Mouse (Mus musculus) heart, embryonic 11.5 days (tissue): ENCODE results near the gene B3gnt7. TPM values are rescaled to one million over a fixed set of nuclear protein-coding genes. Genes with fewer than 3 reads are reported as not detected.

Source experiments
- ATAC-seq: fragments of 200-750 bp; cut with Nextera tagmentation; replicated peaks from 2 replicates; pipeline ENCODE4 v1.8.0; 2017; ENCODE audit warnings: moderate library complexity; ENCODE audit not compliant: insufficient number of reproducible peaks, low FRiP score, low TSS enrichment
- H3K27ac ChIP-seq: fragments of 300-500 bp; sonication (generic); 2 replicates; pipeline ENCODE4 v1.5.1; 2014; ENCODE audit warnings: mild to moderate bottlenecking, low read depth, low read length
- H3K27me3 ChIP-seq: fragments of 300-500 bp; sonication (generic); 2 replicates; pipeline ENCODE4 v1.6.1; 2014; ENCODE audit warnings: mild to moderate bottlenecking, low read length, mixed read lengths; ENCODE audit not compliant: control insufficient read depth, insufficient read depth
- H3K36me3 ChIP-seq: fragments of 300-500 bp; sonication (generic); 2 replicates; pipeline ENCODE4 v1.6.1; 2014; ENCODE audit warnings: mild to moderate bottlenecking, low read length, moderate library complexity, mixed read lengths; ENCODE audit not compliant: control insufficient read depth, insufficient read depth
- H3K4me1 ChIP-seq: fragments of 300-500 bp; sonication (generic); 2 replicates; pipeline ENCODE4 v1.6.1; 2014; ENCODE audit warnings: low read length; ENCODE audit not compliant: control insufficient read depth, insufficient read depth
- H3K4me2 ChIP-seq: fragments of 300-500 bp; sonication (generic); 2 replicates; pipeline ENCODE4 v1.6.1; 2014; ENCODE audit warnings: mild to moderate bottlenecking, moderate library complexity
- H3K4me3 ChIP-seq: fragments of 300-500 bp; sonication (generic); 2 replicates; pipeline ENCODE4 v1.5.1; 2014; ENCODE audit warnings: low read depth, low read length
- H3K9ac ChIP-seq: fragments of 300-500 bp; sonication (generic); 2 replicates; pipeline ENCODE4 v1.6.1; 2014; ENCODE audit warnings: mild to moderate bottlenecking, low read depth, low read length, moderate library complexity
- H3K9me3 ChIP-seq: fragments of 300-500 bp; sonication (generic); replicated peaks from 2 replicates; pipeline ENCODE4 v1.6.1; 2016; ENCODE audit warnings: low read length; ENCODE audit not compliant: control insufficient read depth
- WGBS: fragments of 180-500 bp; shearing (Covaris S2); extraction: QIAGEN DNeasy Blood & Tissue Kit; methylation state at CpG from one replicate; pipeline ENCODE4 v1.1.7; 2014; ENCODE audit not compliant: insufficient replicate concordance; 5-methylcytosine and 5-hydroxymethylcytosine counted together
- polyA plus RNA-seq: library from polyadenylated mRNA; unstranded; fragments of >200 nt; fragmentation: Nextera tagmentation; extraction: Ambion mirVana; gene quantifications from 2 replicates; pipeline ENCODE4 v1.2.1, GENCODE M21; 2014

B3gnt7 gene
- polyA plus RNA-seq, 1 experiment from 2014 or later: 7.0 TPM

DNA sequence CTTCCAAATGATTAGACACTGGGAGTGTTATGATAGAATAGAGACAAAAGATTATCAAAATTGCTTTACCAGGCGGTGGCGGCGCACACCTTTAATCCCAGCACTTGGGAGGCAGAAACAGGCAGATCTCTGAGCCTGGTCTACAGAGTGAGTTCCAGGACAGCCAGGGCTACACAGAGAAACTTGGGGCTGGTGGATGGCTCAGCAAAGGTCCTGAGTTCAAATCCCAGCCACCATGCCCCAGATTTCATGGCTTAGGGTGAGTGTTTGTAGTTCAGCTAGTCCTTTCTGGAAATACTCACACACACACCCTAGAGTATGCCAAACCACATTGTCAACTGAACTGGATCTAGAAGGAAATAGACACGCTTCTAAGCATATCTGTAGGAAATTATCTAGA lies 42.4 kb downstream of the B3gnt7 start:
- H3K27me3 ChIP-seq: no peaks in the 10 kb centered on the region
- peaks cover 15% of the 10 kb centered on the region for H3K36me3 ChIP-seq
- H3K4me2 ChIP-seq: no peak overlapping the region
- no peak overlapping the region for H3K4me3 ChIP-seq
- H3K9ac ChIP-seq: no peak overlapping the region
- no peak overlapping the region for H3K27ac ChIP-seq
- no peaks in the 10 kb centered on the region for H3K9me3 ChIP-seq
- 84% methylated on average over 4 of the region's 4 CpGs for WGBS
- no peak for ATAC-seq
- H3K4me1 ChIP-seq: no peaks in the 10 kb centered on the region

- WGBS: 87% methylated on average over 4 of the region's 4 CpGs
- H3K4me3 ChIP-seq: no peak overlapping the region
- H3K4me1 ChIP-seq: no peaks in the 10 kb centered on the region
Measured at GRCm38 (mm10) chr1:86345956-86346355, 43.3 kb downstream of the B3gnt7 start.

GRCm38 (mm10) chr1:86346851-86347715 lies 44.5 kb downstream of the B3gnt7 start:
- Histone ChIP-seq H3K27me3 (no peaks in the 10 kb centered on the region), H3K27ac (no peak overlapping the region), H3K4me1 (no peaks in the 10 kb centered on the region), H3K4me2 (no peak overlapping the region), H3K4me3 (no peak overlapping the region), H3K36me3 (peaks cover 33% of the 10 kb centered on the region), H3K9ac (no peak overlapping the region), H3K9me3 (no peaks in the 10 kb centered on the region)
- WGBS: 83% methylated on average over 3 of the region's 3 CpGs
- ATAC-seq: no peak

More at GRCm38 (mm10) chr1:86345956-86346355, 43.3 kb downstream of the B3gnt7 start:
- H3K27ac ChIP-seq: no peak overlapping the region
- H3K36me3 ChIP-seq: peaks cover 23% of the 10 kb centered on the region
- H3K4me2 ChIP-seq: no peak overlapping the region
- H3K9me3 ChIP-seq: no peaks in the 10 kb centered on the region
- no peak for ATAC-seq
- no peaks in the 10 kb centered on the region for H3K27me3 ChIP-seq
- H3K9ac ChIP-seq: no peak overlapping the region

GRCm38 (mm10) chr1:86347716-86348045 lies 45.0 kb downstream of the B3gnt7 start:
- no peak overlapping the region for H3K4me2 ChIP-seq
- H3K27me3 ChIP-seq: no peaks in the 10 kb centered on the region
- H3K4me3 ChIP-seq: no peak overlapping the region
- H3K9ac ChIP-seq: no peak overlapping the region
- WGBS: 63% methylated on average over 1 of the region's 1 CpGs
- no peaks in the 10 kb centered on the region for H3K9me3 ChIP-seq
- no peaks in the 10 kb centered on the region for H3K4me1 ChIP-seq
- peaks cover 37% of the 10 kb centered on the region for H3K36me3 ChIP-seq
- H3K27ac ChIP-seq: no peak overlapping the region
- no peak for ATAC-seq

GRCm38 (mm10) chr1:86348083-86348482 lies 45.5 kb downstream of the B3gnt7 start:
- Histone ChIP-seq H3K4me1 (no peaks in the 10 kb centered on the region), H3K27me3 (no peaks in the 10 kb centered on the region), H3K4me3 (no peak overlapping the region), H3K9ac (no peak overlapping the region), H3K27ac (no peak overlapping the region), H3K36me3 (peaks cover 40% of the 10 kb centered on the region), H3K9me3 (no peaks in the 10 kb centered on the region), H3K4me2 (no peak overlapping the region)
- 73% methylated on average over 1 of the region's 1 CpGs for WGBS
- no peak for ATAC-seq

GRCm38 (mm10) chr1:86348801-86349200 lies 46.2 kb downstream of the B3gnt7 start:
- no peak overlapping the region for H3K4me2 ChIP-seq
- H3K9me3 ChIP-seq: no peaks in the 10 kb centered on the region
- ATAC-seq: no peak
- no peak overlapping the region for H3K27ac ChIP-seq
- no peaks in the 10 kb centered on the region for H3K4me1 ChIP-seq
- H3K36me3 ChIP-seq: peaks cover 45% of the 10 kb centered on the region
- no peaks in the 10 kb centered on the region for H3K27me3 ChIP-seq
- WGBS: 74% methylated on average over 4 of the region's 4 CpGs
- no peak overlapping the region for H3K4me3 ChIP-seq
- H3K9ac ChIP-seq: no peak overlapping the region

GRCm38 (mm10) chr1:86349201-86349600 lies 46.6 kb downstream of the B3gnt7 start:
- Histone ChIP-seq H3K9me3 (no peaks in the 10 kb centered on the region), H3K36me3 (peaks cover 49% of the 10 kb centered on the region), H3K27me3 (no peaks in the 10 kb centered on the region), H3K27ac (no peak overlapping the region), H3K4me3 (no peak overlapping the region), H3K9ac (no peak overlapping the region), H3K4me1 (no peaks in the 10 kb centered on the region), H3K4me2 (no peak overlapping the region)
- 92% methylated on average over 3 of the region's 3 CpGs for WGBS
- ATAC-seq: no peak

- H3K4me1 ChIP-seq: no peaks in the 10 kb centered on the region
- H3K36me3 ChIP-seq: peaks cover 52% of the 10 kb centered on the region
- no peak overlapping the region for H3K9ac ChIP-seq
- 97% methylated on average over 1 of the region's 1 CpGs for WGBS
- H3K9me3 ChIP-seq: no peaks in the 10 kb centered on the region
- ATAC-seq: no peak
- no peaks in the 10 kb centered on the region for H3K27me3 ChIP-seq
- H3K4me2 ChIP-seq: no peak overlapping the region
- no peak overlapping the region for H3K4me3 ChIP-seq
- H3K27ac ChIP-seq: no peak overlapping the region
Measured at GRCm38 (mm10) chr1:86349696-86350095, 47.1 kb downstream of the B3gnt7 start.

GRCm38 (mm10) chr1:86350576-86350975 lies 47.9 kb downstream of the B3gnt7 start:
- H3K36me3 ChIP-seq: peaks cover 56% of the 10 kb centered on the region
- no peaks in the 10 kb centered on the region for H3K27me3 ChIP-seq
- no peak overlapping the region for H3K4me2 ChIP-seq
- no peaks in the 10 kb centered on the region for H3K4me1 ChIP-seq
- no peak overlapping the region for H3K9ac ChIP-seq
- 88% methylated on average over 8 of the region's 8 CpGs for WGBS
- no peak overlapping the region for H3K4me3 ChIP-seq
- ATAC-seq: no peak
- no peaks in the 10 kb centered on the region for H3K9me3 ChIP-seq
- H3K27ac ChIP-seq: no peak overlapping the region
